Comparison of ENCODE assay signal across 10 mouse cellular contexts in genomic region chrX:8891975-8892342, GRCm38 (mm10). TPM values are rescaled to one million over a fixed set of nuclear protein-coding genes. Genes with fewer than 3 reads are reported as not detected.
DNase-seq lines count a peak whose midpoint lies in the region; ATAC-seq and TF ChIP-seq lines count a peak whose summit lies in the region.
"Had no signal": no experiment of that assay in that cellular context is flagged by ENCODE, and none has a peak within 500 bp of the region (broad histone marks: within the 10 kb centered on the region; RNA-seq: fewer than 3 reads in every experiment).

No protein-coding gene starts in this region.

- no peak for DNase-seq in kidney, adult 18-20 months
- DNase-seq in embryonic facial prominence, embryonic 14.5 days (ENCODE audit: low spot score) = no peak
- DNase-seq in intestine, embryonic 14.5 days (ENCODE audit: low spot score) = no peak
- no peak for DNase-seq in midbrain, postnatal 0 days (ENCODE audit: low spot score)
- no peak for DNase-seq in cerebellum, adult 8-10 months
- no peak for DNase-seq in yolk sac, embryonic 10.5 days (ENCODE audit: low spot score)

- no peak overlapping the region for H3K27ac ChIP-seq in kidney, embryonic 15.5 days
- peak overlapping the region; percentile 82; the same call in 1 of the 2 replicates for H3K27ac ChIP-seq in embryonic facial prominence, embryonic 14.5 days (replicated peaks; ENCODE audit: low read depth, low read length)
- H3K27ac ChIP-seq in intestine, embryonic 14.5 days (ENCODE audit: low read depth) = no peak overlapping the region
- H3K27ac ChIP-seq in midbrain, postnatal 0 days (ENCODE audit: low read depth, low read length) = peak overlapping the region; percentile 80; the same call in 1 of the 2 replicates

- no peaks in the 10 kb centered on the region for H3K27me3 ChIP-seq in kidney, embryonic 15.5 days
- H3K27me3 ChIP-seq in embryonic facial prominence, embryonic 14.5 days (replicated peaks; ENCODE audit: control insufficient read depth, insufficient read depth, low read length) = no peaks in the 10 kb centered on the region
- no peaks in the 10 kb centered on the region for H3K27me3 ChIP-seq in intestine, embryonic 14.5 days (replicated peaks; ENCODE audit: control insufficient read depth, insufficient read depth, low read length)
- H3K27me3 ChIP-seq in midbrain, postnatal 0 days (ENCODE audit: insufficient read depth, low read length) = no peaks in the 10 kb centered on the region

- peak overlapping the region; percentile 72 for H3K4me2 ChIP-seq in kidney, embryonic 15.5 days
- H3K4me2 ChIP-seq in embryonic facial prominence, embryonic 14.5 days (ENCODE audit: low read depth, low read length) = peak overlapping the region; percentile 64
- peak overlapping the region; percentile 57 for H3K4me2 ChIP-seq in intestine, embryonic 14.5 days (ENCODE audit: low read length)
- H3K4me2 ChIP-seq in midbrain, postnatal 0 days (ENCODE audit: low read depth, low read length, poor library complexity, severe bottlenecking) = peak overlapping the region; percentile 63

- 31% methylated on average over 3 of the region's 9 CpGs for WGBS in kidney, embryonic 15.5 days
- WGBS in embryonic facial prominence, embryonic 14.5 days = 31% methylated on average over 3 of the region's 9 CpGs
- 36% methylated on average over 3 of the region's 9 CpGs for WGBS in intestine, embryonic 14.5 days
- 36% methylated on average over 3 of the region's 9 CpGs for WGBS in midbrain, postnatal 0 days

- ATAC-seq in kidney, embryonic 15.5 days (replicated peaks; ENCODE audit: low FRiP score) = peak; percentile 37; the same call in 1 of the 2 replicates
- peak; percentile 20; the same call in 1 of the 2 replicates for ATAC-seq in embryonic facial prominence, embryonic 14.5 days (ENCODE audit: low read depth)
- ATAC-seq in intestine, embryonic 14.5 days (replicated peaks; ENCODE audit: low FRiP score, low TSS enrichment, low read depth) = peak; percentile 10; the same call in 1 of the 2 replicates
- ATAC-seq in midbrain, postnatal 0 days (ENCODE audit: low FRiP score) = no peak; the same call in 1 of the 2 replicates
- no peak for ATAC-seq in granulocyte monocyte progenitor cell, adult 5-6 weeks (replicated peaks; ENCODE audit: poor library complexity, severe bottlenecking)

- H3K4me1 ChIP-seq in kidney, embryonic 15.5 days = no peaks in the 10 kb centered on the region
- no peaks in the 10 kb centered on the region; the same call in 1 of the 2 replicates for H3K4me1 ChIP-seq in embryonic facial prominence, embryonic 14.5 days (ENCODE audit: control insufficient read depth, insufficient read depth, low read length)
- H3K4me1 ChIP-seq in intestine, embryonic 14.5 days (replicated peaks; ENCODE audit: control insufficient read depth, insufficient read depth, low read length) = no peaks in the 10 kb centered on the region
- H3K4me1 ChIP-seq in midbrain, postnatal 0 days (ENCODE audit: insufficient read depth, low read length) = no peaks in the 10 kb centered on the region

- peak overlapping the region; percentile 60 for H3K4me3 ChIP-seq in kidney, embryonic 15.5 days (replicated peaks)
- peak overlapping the region; percentile 57 for H3K4me3 ChIP-seq in embryonic facial prominence, embryonic 14.5 days (ENCODE audit: low read depth, low read length)
- peak overlapping the region; percentile 49 for H3K4me3 ChIP-seq in intestine, embryonic 14.5 days (ENCODE audit: low read depth, low read length)
- peak overlapping the region; percentile 56 for H3K4me3 ChIP-seq in midbrain, postnatal 0 days (ENCODE audit: low read depth, low read length)

- no peaks in the 10 kb centered on the region for H3K9me3 ChIP-seq in kidney, embryonic 15.5 days (replicated peaks)
- H3K9me3 ChIP-seq in embryonic facial prominence, embryonic 14.5 days (ENCODE audit: control insufficient read depth, low read length) = no peaks in the 10 kb centered on the region
- H3K9me3 ChIP-seq in intestine, embryonic 14.5 days (ENCODE audit: control insufficient read depth, low read length) = no peaks in the 10 kb centered on the region
- no peaks in the 10 kb centered on the region for H3K9me3 ChIP-seq in midbrain, postnatal 0 days (ENCODE audit: low read length)

- no peak overlapping the region for H3K9ac ChIP-seq in kidney, embryonic 15.5 days
- peak overlapping the region; percentile 76 for H3K9ac ChIP-seq in embryonic facial prominence, embryonic 14.5 days (ENCODE audit: low read depth, low read length)
- H3K9ac ChIP-seq in intestine, embryonic 14.5 days (ENCODE audit: low read length) = no peak overlapping the region
- H3K9ac ChIP-seq in midbrain, postnatal 0 days (replicated peaks; ENCODE audit: low read length, poor library complexity, severe bottlenecking) = peak overlapping the region; percentile 77

- TF ChIP-seq CTCF in midbrain, postnatal 0 days (IDR thresholded peaks at IDR 0.05) = no peak

- no peaks in the 10 kb centered on the region for H3K36me3 ChIP-seq in kidney, embryonic 15.5 days
- no peaks in the 10 kb centered on the region for H3K36me3 ChIP-seq in embryonic facial prominence, embryonic 14.5 days (ENCODE audit: control insufficient read depth, insufficient read depth, low read length)
- no peaks in the 10 kb centered on the region for H3K36me3 ChIP-seq in intestine, embryonic 14.5 days (ENCODE audit: control insufficient read depth, insufficient read depth, low read length)
- no peaks in the 10 kb centered on the region for H3K36me3 ChIP-seq in midbrain, postnatal 0 days (ENCODE audit: insufficient read depth, low read length)

RNA-seq across cellular contexts. Expression of gene B630019K06Rik, which starts 0.2 kb away (rescaled TPM):
- polyA plus RNA-seq in kidney, embryonic 15.5 days (2015; fragmentation: Nextera tagmentation; extraction: Ambion mirVana) = 3.6 and 3.7 TPM in 2 replicates
- 4.0 and 4.8 TPM in 2 replicates for polyA plus RNA-seq in embryonic facial prominence, embryonic 14.5 days (2014; fragmentation: Nextera tagmentation; extraction: Ambion mirVana)
- polyA plus RNA-seq in intestine, embryonic 14.5 days (2014; fragmentation: Nextera tagmentation; extraction: Ambion mirVana) = 3.8 and 4.1 TPM in 2 replicates
- 112 and 113 TPM in 2 replicates for total RNA-seq in midbrain, postnatal 0 days (2014; rRNA removed)
- 37.5 and 40.5 TPM in 2 replicates for polyA plus RNA-seq in midbrain, postnatal 0 days (2015; fragmentation: Nextera tagmentation; extraction: Ambion mirVana)
- 1.8 and 2.1 TPM in 2 replicates for total RNA-seq in granulocyte monocyte progenitor cell, adult 5-6 weeks (2014; fragmentation: Nextera tagmentation)
- 0.26 and 0.39 TPM in 2 replicates for total RNA-seq in granulocyte monocyte progenitor cell, adult 5-6 weeks (2017)

RNA-seq across cellular contexts. Expression of gene Gm5751, which starts 17.9 kb away (rescaled TPM):
- polyA plus RNA-seq in kidney, embryonic 15.5 days (2015; fragmentation: Nextera tagmentation; extraction: Ambion mirVana) = not detected in 2 replicates
- polyA plus RNA-seq in embryonic facial prominence, embryonic 14.5 days (2014; fragmentation: Nextera tagmentation; extraction: Ambion mirVana) = not detected in 2 replicates
- polyA plus RNA-seq in intestine, embryonic 14.5 days (2014; fragmentation: Nextera tagmentation; extraction: Ambion mirVana) = not detected in 2 replicates
- total RNA-seq in midbrain, postnatal 0 days (2014; rRNA removed) = not detected in 2 replicates
- not detected in 2 replicates for polyA plus RNA-seq in midbrain, postnatal 0 days (2015; fragmentation: Nextera tagmentation; extraction: Ambion mirVana)
- not detected in 2 replicates for total RNA-seq in granulocyte monocyte progenitor cell, adult 5-6 weeks (2014; fragmentation: Nextera tagmentation)
- total RNA-seq in granulocyte monocyte progenitor cell, adult 5-6 weeks (2017) = not detected in 2 replicates
- total RNA-seq: layer of hippocampus, postnatal 14 days had no signal

RNA-seq across cellular contexts. Expression of gene Gm6592, which starts 48.2 kb away (rescaled TPM):
- not detected in 2 replicates for polyA plus RNA-seq in kidney, embryonic 15.5 days (2015; fragmentation: Nextera tagmentation; extraction: Ambion mirVana)
- not detected in 2 replicates for polyA plus RNA-seq in embryonic facial prominence, embryonic 14.5 days (2014; fragmentation: Nextera tagmentation; extraction: Ambion mirVana)
- not detected in 2 replicates for polyA plus RNA-seq in intestine, embryonic 14.5 days (2014; fragmentation: Nextera tagmentation; extraction: Ambion mirVana)
- not detected in 2 replicates for total RNA-seq in midbrain, postnatal 0 days (2014; rRNA removed)
- polyA plus RNA-seq in midbrain, postnatal 0 days (2015; fragmentation: Nextera tagmentation; extraction: Ambion mirVana) = not detected in 2 replicates
- total RNA-seq in granulocyte monocyte progenitor cell, adult 5-6 weeks (2014; fragmentation: Nextera tagmentation) = not detected in 2 replicates
- total RNA-seq in granulocyte monocyte progenitor cell, adult 5-6 weeks (2017) = not detected in 2 replicates
- total RNA-seq: G1E; layer of hippocampus, postnatal 14 days had no signal
- polyA plus RNA-seq: G1E had no signal

Comparison
In these comparisons a context has a peak if more than half of its experiments do, and no peak if none do; other contexts are left out.
1. ATAC-seq: peak in kidney, embryonic 15.5 days (single experiment), embryonic facial prominence, embryonic 14.5 days (single experiment) and intestine, embryonic 14.5 days (single experiment); none in midbrain, postnatal 0 days (single experiment) and granulocyte monocyte progenitor cell, adult 5-6 weeks (single experiment).
2. H3K27ac ChIP-seq: peak in embryonic facial prominence, embryonic 14.5 days (single experiment) and midbrain, postnatal 0 days (single experiment); none in kidney, embryonic 15.5 days (single experiment) and intestine, embryonic 14.5 days (single experiment).
3. H3K9ac ChIP-seq: peak in embryonic facial prominence, embryonic 14.5 days (single experiment) and midbrain, postnatal 0 days (single experiment); none in kidney, embryonic 15.5 days (single experiment) and intestine, embryonic 14.5 days (single experiment).
4. Peak in every context shown above with its lines, with median percentiles within 50 percentile points of each other: H3K4me2 ChIP-seq and H3K4me3 ChIP-seq.